29 mouse cellular contexts compared by ENCODE assay signal in the genomic region with DNA sequence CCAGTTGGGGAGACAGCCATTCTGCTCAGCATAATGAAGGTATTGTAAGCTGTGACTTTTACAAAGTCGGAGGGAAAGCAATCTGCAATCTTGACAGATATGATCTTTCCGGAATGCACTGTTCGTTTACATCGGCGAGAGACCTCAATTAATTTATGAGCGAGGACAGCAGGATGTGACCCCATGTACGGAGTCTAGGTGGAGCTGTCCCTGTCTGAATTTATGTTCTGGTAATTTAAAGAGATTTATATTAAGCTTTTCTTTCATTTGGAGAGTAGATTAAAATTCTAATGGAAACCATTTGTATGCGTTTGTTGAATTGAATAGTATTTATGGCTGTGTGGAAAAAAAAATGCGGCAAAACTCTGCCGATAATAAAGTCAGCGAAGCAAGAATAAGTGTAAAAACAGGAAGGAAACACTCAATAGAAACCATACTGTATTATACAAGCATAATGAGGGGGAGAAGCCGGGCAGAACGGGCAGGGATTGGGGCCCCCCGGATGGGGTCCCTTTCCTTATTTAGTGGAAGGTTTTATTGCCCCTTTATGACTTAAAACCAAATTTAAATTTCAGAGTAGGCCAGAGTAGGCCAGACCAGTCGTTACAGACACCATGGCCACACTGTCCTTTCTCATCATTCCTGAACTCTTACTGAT. TPM values are rescaled to one million over a fixed set of nuclear protein-coding genes. Genes with fewer than 3 reads are reported as not detected.
DNase-seq lines count a peak whose midpoint lies in the region; ATAC-seq and TF ChIP-seq lines count a peak whose summit lies in the region.
"Had no signal": no experiment of that assay in that cellular context is flagged by ENCODE, and none has a peak within 500 bp of the region (broad histone marks: within the 10 kb centered on the region; RNA-seq: fewer than 3 reads in every experiment).

No protein-coding gene starts in this region.

- peaks cover 3% of the 10 kb centered on the region; the same call in 1 of the 2 replicates for H3K4me1 ChIP-seq in lung, embryonic 14.5 days (ENCODE audit: insufficient read depth)
- H3K4me1 ChIP-seq in lung, adult 2 months (ENCODE audit: control insufficient read depth, insufficient read depth, low read length) = peaks cover 2% of the 10 kb centered on the region
- H3K4me1 ChIP-seq in limb, embryonic 13.5 days = peaks cover 26% of the 10 kb centered on the region

- no peak overlapping the region for H3K4me2 ChIP-seq in lung, embryonic 14.5 days
- H3K4me2 ChIP-seq in limb, embryonic 13.5 days (replicated peaks) = 0 out of 2 replicates have a peak overlapping the region, but pooled peaks have one; percentile 28
- H3K4me2 ChIP-seq: embryonic facial prominence, embryonic 12.5 days; forebrain, embryonic 15.5 days; heart, embryonic 15.5 days; hindbrain, embryonic 12.5 days; intestine, embryonic 15.5 days; lung, embryonic 15.5 days; midbrain, embryonic 12.5 days had no signal

- H3K27me3 ChIP-seq in lung, embryonic 14.5 days (ENCODE audit: insufficient read depth, low read length) = no peaks in the 10 kb centered on the region
- peaks cover 19% of the 10 kb centered on the region; the same call in 1 of the 2 replicates for H3K27me3 ChIP-seq in limb, embryonic 13.5 days
- H3K27me3 ChIP-seq: embryonic facial prominence, embryonic 12.5 days; forebrain, embryonic 15.5 days; hindbrain, embryonic 12.5 days; intestine, embryonic 15.5 days; lung, embryonic 15.5 days had no signal

- no peak for TF ChIP-seq POLR2A in lung, adult 2 months (IDR thresholded peaks at IDR 0.05; ENCODE audit: borderline replicate concordance, extremely low read depth, low read depth, low read length)

- no peak for ATAC-seq in lung, embryonic 14.5 days (ENCODE audit: insufficient read depth)
- ATAC-seq in limb, embryonic 13.5 days (ENCODE audit: low FRiP score, low read depth) = no peak
- ATAC-seq: forebrain, embryonic 15.5 days; hindbrain, postnatal 0 days; intestine, embryonic 15.5 days; Patski had no signal

- 47% methylated on average over 15 of the region's 15 CpGs for WGBS in lung, embryonic 14.5 days
- 37% methylated on average over 15 of the region's 15 CpGs for WGBS in lung, adult 2 months
- 15% methylated on average over 15 of the region's 15 CpGs for WGBS in limb, embryonic 13.5 days

- H3K9me3 ChIP-seq in lung, embryonic 14.5 days (ENCODE audit: low read depth, low read length) = no peaks in the 10 kb centered on the region
- H3K9me3 ChIP-seq in limb, embryonic 13.5 days = peaks cover 13% of the 10 kb centered on the region; the same call in 1 of the 2 replicates
- H3K9me3 ChIP-seq: embryonic facial prominence, embryonic 12.5 days; forebrain, embryonic 10.5 days; forebrain, embryonic 15.5 days; heart, embryonic 15.5 days; hindbrain, embryonic 12.5 days; intestine, embryonic 15.5 days; lung, embryonic 15.5 days; midbrain, embryonic 12.5 days had no signal

- TF ChIP-seq CTCF in lung, embryonic 14.5 days (IDR thresholded peaks at IDR 0.05; ENCODE audit: low read depth) = no peak
- TF ChIP-seq CTCF in lung, adult 2 months (IDR thresholded peaks at IDR 0.05; ENCODE audit: insufficient read depth, low read length) = no peak

- no peak overlapping the region for H3K27ac ChIP-seq in lung, embryonic 14.5 days (ENCODE audit: low read depth)
- no peak overlapping the region for H3K27ac ChIP-seq in limb, embryonic 13.5 days
- H3K27ac ChIP-seq: embryonic facial prominence, embryonic 12.5 days; forebrain, embryonic 10.5 days; forebrain, embryonic 15.5 days; heart, embryonic 10.5 days; heart, embryonic 15.5 days; hindbrain, embryonic 12.5 days; hindbrain, postnatal 0 days; intestine, embryonic 15.5 days; layer of hippocampus, adult 2 months; left cerebral cortex, adult 2 months; liver, embryonic 14.5 days; lung, embryonic 15.5 days; midbrain, embryonic 12.5 days had no signal

- H3K9ac ChIP-seq in lung, embryonic 14.5 days = no peak overlapping the region
- H3K9ac ChIP-seq in limb, embryonic 13.5 days = no peak overlapping the region
- H3K9ac ChIP-seq: embryonic facial prominence, embryonic 12.5 days; forebrain, embryonic 15.5 days; heart, embryonic 15.5 days; hindbrain, embryonic 12.5 days; intestine, embryonic 15.5 days; liver, embryonic 14.5 days; lung, embryonic 15.5 days; midbrain, embryonic 12.5 days had no signal

- H3K36me3 ChIP-seq in lung, embryonic 14.5 days (ENCODE audit: insufficient read depth) = no peaks in the 10 kb centered on the region
- no peaks in the 10 kb centered on the region for H3K36me3 ChIP-seq in limb, embryonic 13.5 days
- H3K36me3 ChIP-seq: embryonic facial prominence, embryonic 12.5 days; forebrain, embryonic 10.5 days; forebrain, embryonic 15.5 days; heart, embryonic 10.5 days; heart, embryonic 15.5 days; hindbrain, embryonic 12.5 days; intestine, embryonic 15.5 days; lung, embryonic 15.5 days; midbrain, embryonic 12.5 days had no signal

- DNase-seq in embryo, embryonic 11 days = peak; percentile 48
- no peak for DNase-seq in embryo, embryonic 10 days (ENCODE audit: low spot score)
- peak; percentile 16 for DNase-seq in lung, embryonic 14.5 days
- DNase-seq in lung, adult 2 months = no peak
- peak; percentile 3 for DNase-seq in c-Kit-positive CD71-negative TER-119-negative erythroid progenitor cells, embryonic 14.5 days (ENCODE audit: low read depth)
- DNase-seq in cerebellum, adult 11 months = no peak
- DNase-seq in gastrocnemius, postnatal 25 days = no peak
- DNase-seq: adrenal gland, postnatal 10 days; cerebellum, adult 11-12 months; cerebellum, adult 9-11 months; kidney, adult 8-10 months; liver; thymus, adult 2 months; thymus, postnatal 36 days had no signal

- no peak overlapping the region for H3K4me3 ChIP-seq in lung, embryonic 14.5 days (ENCODE audit: low read depth, low read length)
- no peak overlapping the region for H3K4me3 ChIP-seq in lung, adult 2 months (replicated peaks; ENCODE audit: extremely low read depth, low read depth, low read length)
- no peak overlapping the region for H3K4me3 ChIP-seq in limb, embryonic 13.5 days
- H3K4me3 ChIP-seq: embryonic facial prominence, embryonic 12.5 days; forebrain, embryonic 10.5 days; forebrain, embryonic 15.5 days; heart, embryonic 10.5 days; heart, embryonic 15.5 days; hindbrain, embryonic 12.5 days; intestine, embryonic 15.5 days; layer of hippocampus, adult 2 months; left cerebral cortex, adult 2 months; lung, embryonic 15.5 days; midbrain, embryonic 12.5 days had no signal

RNA-seq across cellular contexts. Expression of gene Dctd, which starts 59.8 kb away (rescaled TPM):
- 34.9 and 38.2 TPM in 2 replicates for polyA plus RNA-seq in lung, embryonic 14.5 days (2014; fragmentation: Nextera tagmentation; extraction: Ambion mirVana)
- polyA plus RNA-seq in lung, adult 2 months (2012; rRNA removed) = 0.53 and 0.56 TPM in 2 replicates
- polyA plus RNA-seq in limb, embryonic 13.5 days (2015; fragmentation: Nextera tagmentation; extraction: Ambion mirVana) = 34.5 and 38.3 TPM in 2 replicates
- total RNA-seq in gastrocnemius, postnatal 25 days (2021) = 1 to 10 TPM; 1.0 to 1.3 TPM

Comparison
In these comparisons a context has a peak if more than half of its experiments do, and no peak if none do; other contexts are left out.
1. DNase-seq: peak in embryo, embryonic 11 days (single experiment), lung, embryonic 14.5 days (single experiment) and c-Kit-positive CD71-negative TER-119-negative erythroid progenitor cells, embryonic 14.5 days (single experiment); none in embryo, embryonic 10 days (single experiment), lung, adult 2 months (single experiment), cerebellum, adult 11 months (single experiment) and gastrocnemius, postnatal 25 days (single experiment).
2. RNA of gene Dctd, which starts 59.8 kb away (polyA plus RNA-seq): 34.5 to 38.3 TPM in limb, embryonic 13.5 days and 34.9 to 38.2 TPM in lung, embryonic 14.5 days; 0.53 to 0.56 TPM in lung, adult 2 months; every median in the first group is over 10 times any median in the second.